Mouse (Mus musculus): ENCODE results near the gene Rps6ka5.

Rps6ka5 gene

DNA sequence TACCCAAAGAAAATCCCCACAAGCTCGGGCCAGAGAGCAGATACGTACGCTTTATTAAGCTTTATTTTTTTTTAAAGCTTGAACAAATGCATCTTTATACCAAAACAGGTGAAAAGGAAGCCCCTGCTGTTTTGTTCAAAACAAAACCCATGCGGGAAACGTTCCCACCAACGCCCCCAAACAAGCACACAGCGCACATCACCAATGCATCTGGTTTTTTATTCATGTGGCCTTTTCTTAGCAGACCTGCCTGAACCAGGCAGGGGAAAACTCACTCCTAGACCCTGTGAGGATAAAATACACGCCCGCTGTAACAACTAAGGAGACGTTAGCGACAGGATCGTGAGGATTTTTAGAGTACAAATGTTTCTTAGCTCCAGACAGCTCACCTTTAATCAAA is 191.8 kb downstream of the Rps6ka5 start:
- intact Hi-C loops (cut with DNase I): no loop called here

DNA sequence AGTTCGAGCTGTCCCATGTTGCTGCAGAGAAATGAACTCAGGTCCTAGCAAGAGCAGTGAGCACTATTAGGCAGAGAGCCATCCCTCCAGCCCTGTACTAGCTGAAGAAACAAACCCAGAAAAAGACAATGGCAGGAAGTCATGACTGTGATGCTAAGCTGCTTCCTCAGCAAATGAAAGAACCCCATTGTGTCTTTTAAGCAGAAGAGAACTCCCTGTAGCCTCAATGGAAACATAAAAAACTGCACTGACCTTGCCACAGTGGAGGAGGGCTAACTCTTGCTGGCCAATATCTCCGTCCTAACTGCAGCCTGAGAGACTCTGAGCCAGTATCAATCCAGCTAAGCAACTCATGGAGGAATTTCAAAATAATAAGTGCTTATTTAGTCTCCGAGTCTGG is 192.8 kb downstream of the Rps6ka5 start:
- intact Hi-C loops (cut with DNase I): loop anchor here (5.0 kb wide), 1 partner anchor 38 kb away; no protein-coding TSS in a partner anchor

DNA sequence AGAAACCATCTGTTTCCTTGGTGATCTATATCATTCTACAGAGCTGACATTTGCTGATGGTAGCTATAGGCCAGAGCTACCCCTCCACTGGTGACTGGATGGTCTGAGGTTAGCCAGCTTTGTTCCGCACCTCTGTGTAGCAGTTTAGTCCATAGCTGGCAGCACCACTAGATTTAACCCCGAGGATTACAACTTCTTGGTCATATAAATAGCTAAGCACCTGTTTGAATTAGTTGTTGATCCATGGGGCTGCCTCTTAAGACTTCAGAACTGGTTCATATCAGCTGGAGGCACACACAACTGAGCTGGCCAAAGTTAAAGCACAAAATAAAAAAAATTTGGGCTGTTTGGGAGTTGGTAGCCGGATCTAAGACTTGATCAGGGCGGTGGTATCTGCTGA is 193.6 kb downstream of the Rps6ka5 start:
- intact Hi-C loops (cut with DNase I): loop anchor here (5.0 kb wide), 1 partner anchor 39 kb away; no protein-coding TSS in a partner anchor

DNA sequence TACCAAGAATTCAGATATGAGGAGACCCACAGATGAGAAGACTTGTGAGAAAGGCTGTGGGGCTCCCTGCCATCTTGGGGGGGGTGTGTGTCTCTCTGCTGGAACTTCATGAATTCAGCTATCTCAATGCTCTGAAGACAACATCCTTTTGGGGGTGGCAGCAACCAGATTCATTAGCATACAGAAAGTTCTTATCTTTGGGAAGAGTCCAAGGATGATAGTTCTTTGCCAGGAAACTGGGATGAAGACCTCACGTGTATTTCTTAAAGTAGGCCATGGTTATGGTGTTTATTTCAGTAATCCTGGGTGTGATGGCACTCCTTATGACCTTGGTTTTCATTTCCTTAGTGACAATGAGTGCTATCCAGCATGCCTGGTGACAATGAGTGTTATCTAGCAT is 195.0 kb downstream of the Rps6ka5 start:
- intact Hi-C loops (cut with DNase I): loop anchor here (5.0 kb wide), 1 partner anchor 41 kb away; no protein-coding TSS in a partner anchor

DNA sequence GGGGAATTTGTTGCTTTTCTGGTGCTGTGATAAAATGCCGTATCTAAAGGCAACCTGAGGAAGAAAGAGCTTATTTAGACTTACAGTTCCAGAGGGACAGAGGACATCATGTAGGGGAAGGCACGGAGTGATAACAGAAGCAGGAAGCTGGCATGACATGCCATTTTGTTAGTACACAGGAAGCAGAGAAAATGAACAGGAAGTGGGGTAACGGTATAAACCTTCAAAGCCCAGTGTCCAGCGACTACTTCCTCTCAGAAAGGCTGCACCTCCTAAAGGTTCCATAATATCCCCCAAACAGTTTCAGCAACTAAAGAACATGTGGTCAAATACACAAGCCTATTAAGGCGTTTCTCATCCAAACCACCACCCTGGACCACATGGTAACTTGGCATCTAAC is 195.9 kb downstream of the Rps6ka5 start:
- intact Hi-C loops (cut with DNase I): loop anchor here (5.0 kb wide), 1 partner anchor 41 kb away; no protein-coding TSS in a partner anchor

DNA sequence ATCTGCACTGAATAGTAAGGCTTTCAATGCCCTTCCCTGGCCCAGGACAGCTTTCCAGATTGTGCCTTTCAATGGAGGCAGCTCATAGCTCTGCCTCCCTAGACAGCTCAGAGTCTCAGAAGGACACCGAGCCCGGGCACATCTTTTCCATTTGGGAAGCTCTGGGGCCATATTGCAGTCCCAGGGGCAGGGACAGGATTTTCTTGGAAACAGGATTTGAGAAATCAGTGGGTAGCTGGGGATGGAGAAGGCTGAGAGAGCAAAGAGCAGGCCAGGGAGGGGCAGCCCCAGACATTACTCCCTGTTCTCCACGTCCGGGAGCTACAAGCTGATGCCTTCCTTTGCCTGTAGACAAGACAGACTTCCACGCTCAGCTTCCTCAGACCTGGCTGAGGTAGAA is 197.1 kb downstream of the Rps6ka5 start:
- intact Hi-C loops (cut with DNase I): loop anchor here (5.0 kb wide), 1 partner anchor 43 kb away; no protein-coding TSS in a partner anchor

DNA sequence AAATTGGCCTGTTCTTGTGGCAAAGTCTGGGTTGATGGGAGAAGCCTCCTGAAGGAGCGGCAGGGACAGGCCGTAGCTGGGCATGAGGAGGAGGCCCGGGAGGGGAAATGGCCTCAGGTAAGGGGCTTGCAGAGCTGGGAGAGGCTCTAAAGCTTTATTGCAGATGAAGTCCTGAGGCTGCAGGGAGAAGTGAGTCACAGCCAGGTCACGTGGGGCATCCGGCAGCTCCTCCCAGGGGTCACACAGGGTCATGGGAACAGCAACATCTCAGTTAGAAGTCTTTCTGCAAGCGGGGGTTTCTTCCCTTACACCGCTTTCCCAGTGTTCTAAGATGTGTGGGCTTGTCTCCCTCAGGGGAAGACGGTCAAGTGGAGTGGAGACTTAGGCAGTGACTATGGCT is 197.6 kb downstream of the Rps6ka5 start:
- intact Hi-C loops (cut with DNase I): no loop called here

DNA sequence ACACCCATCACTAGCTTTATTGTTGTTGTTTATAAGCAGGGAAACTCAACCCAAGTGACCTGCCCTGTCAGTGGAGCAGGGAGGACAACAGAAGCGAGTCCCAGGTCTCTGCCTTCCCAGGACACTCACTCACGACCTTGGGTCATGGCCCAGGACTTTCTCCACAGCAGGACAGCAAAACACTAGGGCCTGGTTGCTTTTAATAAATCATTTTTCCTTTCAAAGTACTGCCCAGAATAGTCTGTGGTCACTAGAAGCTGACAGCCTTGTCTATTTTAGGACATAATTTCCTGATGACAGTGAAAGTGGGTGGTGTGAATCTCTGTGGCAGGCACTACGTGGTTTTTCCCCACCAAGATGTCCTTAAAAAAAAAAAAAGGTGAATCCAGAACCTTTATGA is 198.5 kb downstream of the Rps6ka5 start:
- intact Hi-C loops (cut with DNase I): no loop called here

DNA sequence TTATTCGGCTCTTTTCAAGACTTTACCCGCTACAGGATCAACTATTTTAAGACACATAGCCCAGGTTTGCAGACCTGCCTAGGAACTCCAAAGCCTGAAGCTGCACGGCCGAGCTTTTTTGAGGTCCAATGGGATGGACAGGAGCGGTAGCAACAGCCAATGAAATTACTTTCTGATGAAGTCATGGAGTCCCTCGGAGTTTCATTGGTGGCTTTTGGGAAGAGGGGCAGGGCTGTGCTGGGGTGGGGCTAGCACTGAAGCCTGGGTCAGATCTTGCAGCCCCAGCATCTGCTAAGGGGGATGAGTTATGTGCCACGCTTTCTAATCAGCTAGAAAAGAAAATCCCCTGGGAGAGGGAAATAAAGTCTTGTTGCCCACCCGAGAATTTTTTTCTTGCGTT is 199.0 kb downstream of the Rps6ka5 start:
- intact Hi-C loops (cut with DNase I): no loop called here

DNA sequence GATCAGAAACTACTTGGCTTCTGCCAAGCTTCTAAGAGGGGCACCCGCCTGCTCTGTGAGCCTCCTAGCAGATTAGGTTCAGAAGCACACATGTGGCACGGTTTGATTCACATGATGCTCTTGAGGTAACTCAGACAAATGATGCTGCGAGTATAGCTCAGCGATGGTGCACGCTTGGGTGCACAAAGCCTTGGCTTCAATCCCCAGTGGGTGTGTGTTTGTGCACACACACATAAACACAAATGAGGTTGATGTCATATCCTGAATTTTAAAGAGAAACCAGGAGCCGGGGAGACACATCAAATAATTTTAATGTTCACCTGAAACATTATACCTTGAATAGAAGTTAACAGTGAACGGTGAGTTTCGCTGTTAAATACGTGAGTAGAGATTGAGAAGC is 199.5 kb downstream of the Rps6ka5 start:
- intact Hi-C loops (cut with DNase I): no loop called here

DNA sequence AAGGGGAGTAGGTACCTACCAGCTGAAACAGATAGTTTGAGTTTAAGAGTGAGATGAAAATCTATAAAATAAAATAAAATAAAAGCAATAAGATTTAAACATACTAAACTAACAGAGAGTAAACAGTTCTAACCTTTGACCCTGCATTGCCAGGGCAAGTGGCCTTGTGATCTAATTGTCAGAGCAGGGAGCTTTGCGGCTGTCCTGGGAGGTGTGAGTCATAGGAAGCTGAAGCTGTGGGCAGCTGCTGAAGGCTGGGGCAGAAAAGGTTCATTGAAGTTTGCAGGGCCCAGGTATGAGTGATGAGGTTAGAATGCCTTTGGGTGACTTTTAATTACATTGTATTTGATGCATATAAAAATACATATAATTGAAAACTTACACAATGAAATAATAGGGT is 200.8 kb downstream of the Rps6ka5 start:
- intact Hi-C loops (cut with DNase I): no loop called here

DNA sequence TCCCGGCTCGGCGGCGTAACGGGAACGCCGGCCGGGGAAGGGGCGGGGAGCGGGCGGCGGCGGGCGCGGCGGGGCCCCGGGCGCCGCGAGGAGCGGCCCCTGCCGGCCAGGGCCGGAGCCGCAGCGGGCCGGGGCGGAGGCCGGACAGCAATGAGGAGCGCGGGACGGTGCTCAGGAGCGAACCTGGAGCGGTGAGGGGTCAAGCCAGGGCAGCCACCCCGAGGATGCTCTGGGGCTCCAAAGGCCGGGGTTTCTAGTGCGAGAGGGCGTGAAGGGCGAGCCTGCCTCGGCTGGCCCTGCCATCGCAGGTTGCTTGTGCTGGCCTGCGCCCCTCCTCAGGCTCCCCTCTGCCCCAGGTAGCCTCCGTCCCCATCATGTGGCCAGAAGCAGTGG is 206.0 kb downstream of the Rps6ka5 start, which contains the start of gene Ttc7b:
Ttc7b (minus strand) TSS at position 33 of the 393 bp plus-strand sequence.
- intact Hi-C loops (cut with DNase I): no loop called here

DNA sequence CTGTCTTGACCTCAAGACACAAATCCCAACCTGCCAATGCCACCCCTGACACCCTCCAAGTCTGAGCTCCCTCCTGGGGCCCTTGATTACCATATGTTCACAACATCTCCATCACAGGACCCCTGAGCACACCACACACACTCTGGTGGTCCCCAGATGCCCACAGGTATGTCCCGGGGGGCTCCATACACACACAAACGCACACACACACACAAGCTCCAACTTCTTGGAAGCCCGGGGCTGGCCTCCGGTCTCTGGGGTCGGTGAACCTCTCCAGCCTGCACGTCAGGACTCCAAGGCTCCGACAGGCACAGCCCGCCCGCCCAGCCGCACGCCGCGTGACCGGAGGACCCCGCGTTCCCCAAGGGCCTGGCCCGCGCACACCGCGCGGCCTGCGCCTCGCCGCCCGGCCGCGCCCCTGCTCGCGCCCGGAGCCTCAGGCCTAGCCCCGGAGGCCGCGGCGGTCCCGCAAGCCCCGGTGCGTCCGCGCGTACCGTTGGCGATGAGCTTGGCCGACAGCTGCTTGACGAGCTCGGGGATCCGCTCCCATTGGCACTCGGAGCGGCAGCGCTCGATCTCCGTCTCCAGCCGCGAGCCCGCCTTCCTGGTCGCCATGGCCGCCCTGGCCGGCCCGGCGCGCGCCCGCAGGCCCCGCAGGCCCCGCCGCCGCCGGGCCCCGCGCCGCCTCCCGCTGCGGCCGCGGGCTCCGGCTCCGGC is 206.5 kb downstream of the Rps6ka5 start:
- intact Hi-C loops (cut with DNase I): no loop called here

DNA sequence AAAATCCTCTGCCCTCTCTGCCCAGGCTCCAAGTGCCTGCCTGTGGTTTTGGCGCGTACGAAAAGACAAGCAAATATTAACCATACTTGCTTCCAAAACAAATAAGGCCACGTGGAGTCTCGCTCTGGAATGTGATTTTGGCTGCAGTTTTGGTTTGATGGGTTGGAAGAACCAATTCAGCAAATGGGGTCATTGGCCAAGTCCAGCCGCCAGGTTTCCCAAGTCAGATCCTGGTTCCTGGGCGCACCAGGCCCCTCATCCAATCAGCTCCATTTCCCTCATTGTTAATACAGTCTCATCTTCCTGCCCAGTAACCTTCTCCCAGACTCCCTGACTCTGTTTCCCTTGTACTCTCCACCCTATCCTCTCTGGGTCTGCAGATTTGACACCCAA is 207.1 kb downstream of the Rps6ka5 start:
- intact Hi-C loops (cut with DNase I): no loop called here

DNA sequence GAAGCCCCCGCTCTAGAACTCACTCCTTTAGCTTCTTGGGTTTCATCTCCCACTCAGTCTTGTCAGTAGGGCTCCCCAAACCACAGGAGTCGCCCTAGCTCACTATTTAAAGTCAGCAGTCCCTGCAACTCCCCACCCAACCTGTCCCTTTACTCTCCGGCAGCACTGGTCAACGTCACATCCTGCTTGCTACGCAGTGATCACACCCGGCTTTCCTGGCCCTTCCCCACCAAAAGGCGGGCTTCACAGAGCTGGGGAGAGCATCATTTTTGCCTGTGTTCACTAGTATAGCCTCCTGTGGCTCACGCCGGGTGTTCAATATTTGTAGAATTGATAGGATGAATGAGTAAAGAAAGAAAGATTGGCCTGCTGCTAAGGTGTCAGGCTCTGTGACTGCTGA is 209.4 kb downstream of the Rps6ka5 start:
- intact Hi-C loops (cut with DNase I): no loop called here

DNA sequence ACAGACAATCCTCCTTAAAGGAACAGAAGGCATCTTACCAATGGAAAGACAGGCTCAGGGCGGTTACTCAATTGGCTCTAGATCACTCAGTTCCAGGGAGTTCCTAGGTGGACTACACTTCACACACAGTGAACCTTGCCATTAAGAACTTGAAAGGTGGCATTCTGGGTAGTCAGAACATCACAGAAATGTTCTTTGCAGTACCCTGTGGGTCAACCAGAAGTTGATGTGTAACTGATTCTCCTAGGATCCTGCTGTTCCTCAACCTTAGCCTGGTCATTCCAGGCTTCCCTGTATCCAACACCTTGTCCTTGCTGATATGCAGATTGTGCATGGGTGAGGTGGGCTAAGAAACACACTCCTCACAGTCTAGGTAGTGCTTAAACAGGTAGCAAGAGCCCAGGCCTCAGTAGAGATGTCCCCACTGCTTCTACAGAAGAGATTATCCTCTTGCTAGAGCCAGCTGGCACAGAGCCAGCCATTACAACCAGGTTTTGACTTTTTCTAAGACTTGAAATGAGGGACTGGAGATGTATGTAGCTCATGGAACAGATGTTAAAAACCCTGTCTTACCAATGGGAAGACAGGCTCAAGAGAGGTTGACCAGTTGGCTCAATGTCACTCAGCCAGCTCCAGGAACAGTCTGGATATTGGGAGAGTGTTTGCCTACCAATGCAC is 210.5 kb downstream of the Rps6ka5 start:
- intact Hi-C loops (cut with DNase I): no loop called here

DNA sequence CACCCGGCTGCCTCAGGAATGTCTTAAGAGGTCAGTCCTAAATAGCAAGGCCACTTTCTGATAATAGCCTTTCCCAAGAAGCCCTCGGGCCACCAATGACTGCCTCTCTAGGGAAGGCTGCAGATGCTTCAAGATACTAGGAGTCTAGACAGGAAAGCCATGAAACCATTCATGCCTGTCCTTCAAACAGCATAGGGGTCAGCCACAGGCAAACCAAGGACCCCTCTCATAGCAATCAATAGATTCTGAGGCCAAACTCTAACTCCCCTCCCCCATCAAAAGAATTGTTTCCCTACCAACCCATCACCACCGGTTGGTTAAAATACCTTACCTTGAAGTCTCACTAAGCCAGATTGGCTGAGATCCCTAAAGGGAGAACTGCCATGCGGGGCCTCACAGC is 211.3 kb downstream of the Rps6ka5 start:
- intact Hi-C loops (cut with DNase I): no loop called here

DNA sequence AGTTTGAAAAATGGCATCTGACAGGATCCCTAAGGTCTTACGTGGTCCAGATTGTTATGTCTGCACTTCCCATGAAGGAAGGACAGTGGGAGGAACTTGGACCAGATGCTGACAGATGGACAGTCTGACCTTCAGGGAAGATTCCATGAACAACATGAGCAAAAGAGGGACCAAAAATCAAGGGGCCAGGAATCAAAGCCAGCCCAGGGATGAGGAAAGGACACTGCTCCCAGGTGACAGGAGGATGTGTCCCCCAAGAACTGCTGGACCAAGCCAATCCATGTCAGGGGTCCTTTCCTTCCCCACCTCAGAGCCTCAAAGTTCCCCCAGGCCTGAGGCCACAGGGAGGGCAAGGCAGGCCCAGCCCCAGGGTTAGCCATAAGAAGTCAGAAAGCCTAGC is 212.2 kb downstream of the Rps6ka5 start:
- intact Hi-C loops (cut with DNase I): no loop called here

DNA sequence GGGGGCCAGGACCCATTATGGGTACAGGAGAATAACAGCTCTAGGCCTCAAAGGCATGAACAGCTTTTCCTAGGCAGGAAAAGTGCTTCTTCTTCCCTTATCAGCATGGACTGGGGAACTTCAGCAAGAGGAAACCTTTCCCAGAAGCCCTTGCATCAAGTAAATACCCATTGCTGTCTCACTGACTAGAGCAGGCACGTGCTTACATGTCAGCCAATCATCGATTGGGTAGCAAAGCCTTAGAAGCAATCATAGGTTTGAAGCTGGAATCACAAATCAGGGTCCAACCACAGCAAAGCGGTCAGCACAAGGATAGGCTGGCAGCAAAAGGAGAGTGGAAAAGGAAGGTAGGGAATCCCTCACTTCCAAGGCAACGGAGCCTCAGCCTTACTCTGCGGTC is 213.7 kb downstream of the Rps6ka5 start:
- intact Hi-C loops (cut with DNase I): no loop called here

DNA sequence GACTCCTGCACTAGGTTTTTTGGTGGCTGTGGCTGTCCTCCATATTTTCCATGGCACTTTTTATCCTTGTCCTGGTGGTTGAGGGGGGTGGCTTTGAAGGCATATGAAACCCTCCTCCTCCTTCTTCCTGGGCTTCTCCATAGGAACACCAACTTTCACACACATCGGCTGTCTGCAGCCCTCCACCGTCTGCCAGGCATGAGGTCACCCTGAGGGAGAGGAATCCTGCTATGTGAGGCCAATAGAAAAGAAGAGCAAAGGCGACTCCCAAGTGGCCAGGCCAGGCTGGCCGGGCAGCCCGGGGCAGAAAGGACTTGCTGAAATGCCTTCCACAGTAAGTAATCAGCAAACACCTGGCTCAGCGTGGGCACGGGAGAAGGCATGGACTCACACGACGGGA is 214.1 kb downstream of the Rps6ka5 start:
- intact Hi-C loops (cut with DNase I): no loop called here

DNA sequence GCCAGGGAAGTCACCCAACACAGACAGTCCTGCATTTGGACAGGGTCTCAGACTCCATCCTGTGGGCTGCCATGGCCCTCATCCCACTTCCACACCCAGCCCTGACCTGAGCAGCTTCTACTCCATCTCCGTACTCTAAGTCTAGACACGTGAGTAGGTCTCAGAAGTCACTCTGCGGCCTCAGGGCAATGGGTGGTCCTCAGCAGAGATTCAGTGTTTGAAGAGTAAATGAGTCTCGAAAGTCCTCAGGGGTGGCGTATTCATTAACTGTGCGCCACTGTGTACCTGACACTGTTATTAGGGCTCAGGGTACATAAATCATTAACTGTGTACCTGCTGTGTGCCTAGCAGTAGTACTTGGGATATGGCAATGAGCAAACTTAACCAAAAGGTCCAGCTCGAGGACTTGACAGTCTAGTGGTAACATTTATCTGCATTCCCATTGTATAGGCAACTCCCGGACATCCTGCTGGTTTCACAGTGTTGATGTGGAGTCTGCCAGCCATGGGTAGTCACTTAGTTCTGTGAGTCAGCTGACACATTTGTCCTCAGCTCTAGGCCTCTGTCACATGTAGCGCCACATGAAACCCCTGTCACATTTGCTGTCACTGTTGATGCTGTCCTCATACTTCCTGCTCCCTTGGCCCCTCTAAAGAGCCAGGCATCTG is 217.0 kb downstream of the Rps6ka5 start:
- intact Hi-C loops (cut with DNase I): no loop called here

DNA sequence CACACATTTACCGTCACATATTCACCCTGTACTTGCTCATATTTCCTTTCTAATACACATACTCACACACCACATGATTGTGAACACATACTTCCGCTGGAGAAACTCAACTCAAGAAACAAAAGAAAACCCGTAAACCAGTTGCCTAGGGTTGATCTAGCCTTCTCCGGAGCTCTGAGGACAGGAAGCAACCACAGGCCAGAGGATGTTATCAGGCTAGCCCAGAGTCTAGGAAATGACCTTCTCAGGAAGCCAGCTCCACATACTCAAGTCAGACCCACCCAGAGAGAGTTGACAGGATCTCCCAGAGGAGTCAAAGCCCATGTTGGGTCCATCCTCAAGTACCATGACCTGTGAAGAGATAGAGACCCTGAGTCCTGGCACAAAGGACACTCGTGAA is 218.1 kb downstream of the Rps6ka5 start:
- intact Hi-C loops (cut with DNase I): no loop called here
